Mouse (Mus musculus) spleen, adult 2 months (tissue): ENCODE results near the gene Xlr4a.

Experiments
- CTCF ChIP-seq: fragments of 200-500 bp; IDR thresholded peaks from 2 replicates; pipeline ENCODE4 v1.5.1; 2011; ENCODE audit warnings: mild to moderate bottlenecking, inconsistent platforms; ENCODE audit not compliant: insufficient read depth, insufficient read length, insufficient replicate concordance; ENCODE audit errors: extremely low read depth
- POLR2A ChIP-seq: fragments of 200-500 bp; IDR thresholded peaks from 2 replicates; pipeline ENCODE4 v1.6.1; 2011; ENCODE audit warnings: low read depth, low read length, inconsistent platforms

DNA sequence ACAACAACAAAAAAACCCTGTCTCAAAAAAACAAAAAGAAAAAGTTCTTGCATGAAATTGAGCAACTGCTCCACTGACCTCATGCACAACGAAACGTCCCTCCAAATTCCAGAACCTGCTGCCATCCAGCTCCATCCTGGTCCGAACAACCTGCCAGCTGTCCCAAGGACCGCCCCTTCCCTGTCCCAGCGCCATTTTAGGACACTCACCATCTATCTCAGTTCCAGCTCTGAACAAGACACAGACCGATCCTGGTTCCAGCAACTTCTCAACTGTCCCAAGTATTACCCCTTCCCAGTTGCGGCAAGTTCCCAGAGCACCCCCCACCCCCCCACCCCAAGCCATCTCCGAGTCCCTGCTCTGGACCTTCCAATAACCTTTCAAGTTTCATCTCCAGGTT, 43.4 kb downstream of the Xlr4a start:
- TF ChIP-seq CTCF (no peak), POLR2A (no peak)
